Comparison of ENCODE assay signal across 8 mouse cellular contexts in genomic region chr19:7557328-7557822, GRCm38 (mm10). TPM values are rescaled to one million over a fixed set of nuclear protein-coding genes. Genes with fewer than 3 reads are reported as not detected.
A peak's percentile ranks its signal among the peaks of the same experiment; 100 is the strongest.
DNase-seq lines count a peak whose midpoint lies in the region; ATAC-seq lines count a peak whose summit lies in the region.

Pla2g16 (plus strand) TSS chr19:7557459.

- H3K9me3 ChIP-seq in heart, embryonic 16.5 days (replicated peaks; ENCODE audit: control insufficient read depth, low read length) = no peaks in the 10 kb centered on the region
- H3K9me3 ChIP-seq in neural tube, embryonic 14.5 days (ENCODE audit: control insufficient read depth, low read length) = no peaks in the 10 kb centered on the region

- peak within 1 kb of the TSS; percentile 73 for H3K9ac ChIP-seq in heart, embryonic 16.5 days (ENCODE audit: low read length)
- no peak within 1 kb of the TSS for H3K9ac ChIP-seq in neural tube, embryonic 14.5 days (replicated peaks; ENCODE audit: low read depth, low read length)

- H3K4me1 ChIP-seq in heart, embryonic 16.5 days (ENCODE audit: control insufficient read depth, insufficient read depth, low read length) = peaks cover 10% of the 10 kb centered on the region
- no peaks in the 10 kb centered on the region; the same call in 1 of the 2 replicates for H3K4me1 ChIP-seq in neural tube, embryonic 14.5 days (ENCODE audit: control insufficient read depth, insufficient read depth, low read length)

- H3K36me3 ChIP-seq in heart, embryonic 16.5 days (ENCODE audit: control insufficient read depth, insufficient read depth) = no peaks in the 10 kb centered on the region
- no peaks in the 10 kb centered on the region for H3K36me3 ChIP-seq in neural tube, embryonic 14.5 days (ENCODE audit: control insufficient read depth, insufficient read depth, low read length)

- DNase-seq in CD4-positive, CD25-positive, alpha-beta regulatory T cell, adult 2 months (ENCODE audit: low read depth, low spot score) = peak; percentile 75
- DNase-seq in adrenal gland, postnatal 36 days = peak; percentile 89
- DNase-seq in fibroblast of lung, adult 2 months (ENCODE audit: low read depth) = peak; percentile 62
- DNase-seq in kidney, postnatal 25 days = peak; percentile 85 to 90
- DNase-seq in lung, adult 18-20 months = peak; percentile 81 to 82
- peak; percentile 44 to 54 for DNase-seq in thymus, adult 18-20 months

- peak within 1 kb of the TSS; percentile 81 for H3K27ac ChIP-seq in heart, embryonic 16.5 days (ENCODE audit: low read length)
- H3K27ac ChIP-seq in neural tube, embryonic 14.5 days (ENCODE audit: low read depth, low read length) = no peak within 1 kb of the TSS

- H3K27me3 ChIP-seq in heart, embryonic 16.5 days (ENCODE audit: control insufficient read depth, insufficient read depth, low read length) = no peaks in the 10 kb centered on the region
- H3K27me3 ChIP-seq in neural tube, embryonic 14.5 days (ENCODE audit: control insufficient read depth, insufficient read depth, low read length) = no peaks in the 10 kb centered on the region

- H3K4me3 ChIP-seq in heart, embryonic 16.5 days (ENCODE audit: low read length) = peak within 1 kb of the TSS; percentile 67
- H3K4me3 ChIP-seq in neural tube, embryonic 14.5 days (ENCODE audit: low read depth, low read length) = peak within 1 kb of the TSS; percentile 27

- peak within 1 kb of the TSS; percentile 67 for H3K4me2 ChIP-seq in heart, embryonic 16.5 days (ENCODE audit: low read depth, low read length)
- H3K4me2 ChIP-seq in neural tube, embryonic 14.5 days (ENCODE audit: low read depth, low read length) = peak within 1 kb of the TSS; percentile 52

- ATAC-seq in heart, embryonic 16.5 days (replicated peaks; ENCODE audit: extremely low read depth, insufficient read depth, low FRiP score) = peak; percentile 93
- ATAC-seq in neural tube, embryonic 14.5 days (ENCODE audit: low read depth) = peak; percentile 49; the same call in 1 of the 2 replicates

- under 1% methylated on average over 27 of the region's 27 CpGs for WGBS in heart, embryonic 16.5 days
- under 1% methylated on average over 27 of the region's 27 CpGs for WGBS in neural tube, embryonic 14.5 days

RNA-seq across cellular contexts. Expression of gene Pla2g16, which starts in this region (rescaled TPM):
- total RNA-seq in adrenal gland, postnatal 36 days (2021) = 10 to 100 TPM; 54.2 to 78.7 TPM
- 51.4 and 53.0 TPM in 2 replicates for polyA plus RNA-seq in heart, embryonic 16.5 days (2015; fragmentation: Nextera tagmentation; extraction: Ambion mirVana)
- polyA plus RNA-seq in neural tube, embryonic 14.5 days (2014; fragmentation: Nextera tagmentation; extraction: Ambion mirVana) = 2.4 and 4.1 TPM in 2 replicates

Comparison
In these comparisons a context has a peak if more than half of its experiments do, and no peak if none do; other contexts are left out.
1. RNA of gene Pla2g16 (polyA plus RNA-seq): 51.4 to 53.0 TPM in heart, embryonic 16.5 days; 2.4 to 4.1 TPM in neural tube, embryonic 14.5 days; every median in the first group is over 10 times any median in the second.
2. Peak in every context shown above with its lines, with median percentiles within 50 percentile points of each other: DNase-seq.